ENCODE assay signal across 8 mouse cellular contexts in the genomic region with DNA sequence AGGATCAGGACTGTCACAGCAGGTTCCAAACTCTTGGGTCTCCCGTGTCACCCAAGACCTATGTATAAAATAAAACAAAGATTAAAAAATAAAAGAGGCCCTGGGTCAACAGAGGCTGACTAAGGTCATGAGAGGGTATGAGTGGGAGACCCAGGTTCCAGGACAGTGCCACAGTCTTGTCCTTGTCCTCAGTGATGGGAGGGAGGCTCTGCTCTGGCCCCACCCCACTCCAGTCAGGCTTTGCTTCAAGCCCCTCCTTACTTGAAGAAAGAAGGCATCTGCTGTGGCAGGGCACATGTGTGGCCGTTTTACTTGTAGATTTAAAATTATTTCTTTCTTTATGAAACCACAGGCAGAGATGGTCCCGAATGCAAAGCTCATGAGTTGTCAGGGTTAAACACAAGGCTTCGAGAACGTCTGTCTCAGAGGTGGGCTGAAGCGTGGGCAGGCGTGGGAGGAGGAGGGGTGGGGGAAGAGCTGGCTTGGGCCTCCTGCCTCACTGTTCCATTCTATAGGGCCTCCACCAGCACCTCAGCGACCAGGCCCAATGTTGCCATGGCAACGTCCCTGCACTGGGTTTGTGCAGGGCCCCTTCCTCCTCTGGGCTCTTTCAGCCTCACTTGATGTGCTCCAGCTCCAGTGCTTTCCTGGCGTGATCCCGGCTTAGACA.
DNase-seq lines count a peak whose midpoint lies in the region; ATAC-seq and TF ChIP-seq lines count a peak whose summit lies in the region.

No protein-coding gene starts in this region.

- peak; percentile 88 for ATAC-seq in hindbrain, embryonic 16.5 days
- peak; percentile 83 for ATAC-seq in neural tube, embryonic 14.5 days (ENCODE audit: low read depth)

- no peaks in the 10 kb centered on the region for H3K9me3 ChIP-seq in hindbrain, embryonic 16.5 days (ENCODE audit: control insufficient read depth, low read length)
- H3K9me3 ChIP-seq in neural tube, embryonic 14.5 days (ENCODE audit: control insufficient read depth, low read length) = no peaks in the 10 kb centered on the region

- peaks cover 8% of the 10 kb centered on the region for H3K4me1 ChIP-seq in hindbrain, embryonic 16.5 days (ENCODE audit: control insufficient read depth, insufficient read depth, low read depth, low read length)
- H3K4me1 ChIP-seq in neural tube, embryonic 14.5 days (ENCODE audit: control insufficient read depth, insufficient read depth, low read length) = peaks cover 6% of the 10 kb centered on the region; the same call in 1 of the 2 replicates

- WGBS in hindbrain, embryonic 16.5 days = 26% methylated on average over 10 of the region's 11 CpGs
- WGBS in neural tube, embryonic 14.5 days = 24% methylated on average over 10 of the region's 11 CpGs

- H3K27me3 ChIP-seq in hindbrain, embryonic 16.5 days (replicated peaks; ENCODE audit: control insufficient read depth, insufficient read depth, low read length) = no peaks in the 10 kb centered on the region
- no peaks in the 10 kb centered on the region for H3K27me3 ChIP-seq in neural tube, embryonic 14.5 days (ENCODE audit: control insufficient read depth, insufficient read depth, low read length)

- H3K27ac ChIP-seq in left cerebral cortex, adult 2 months = no peak overlapping the region
- H3K27ac ChIP-seq in hindbrain, embryonic 16.5 days (ENCODE audit: low read depth, low read length) = peak overlapping the region; percentile 11; the same call in 1 of the 2 replicates
- no peak overlapping the region for H3K27ac ChIP-seq in neural tube, embryonic 14.5 days (ENCODE audit: low read depth, low read length)

- no peak overlapping the region for H3K4me3 ChIP-seq in left cerebral cortex, adult 2 months
- no peak overlapping the region for H3K4me3 ChIP-seq in hindbrain, embryonic 16.5 days (ENCODE audit: low read length)
- H3K4me3 ChIP-seq in neural tube, embryonic 14.5 days (ENCODE audit: low read depth, low read length) = no peak overlapping the region

- H3K36me3 ChIP-seq in hindbrain, embryonic 16.5 days (ENCODE audit: control insufficient read depth, insufficient read depth, low read length) = no peaks in the 10 kb centered on the region
- no peaks in the 10 kb centered on the region for H3K36me3 ChIP-seq in neural tube, embryonic 14.5 days (ENCODE audit: control insufficient read depth, insufficient read depth, low read length)

- DNase-seq in left cerebral cortex, adult 2 months (ENCODE audit: extremely low spot score in 1 of 2, low spot score in 2 of 2) = peak; percentile 27 to 29
- no peak for DNase-seq in left cerebral cortex, postnatal 36 days (ENCODE audit: low spot score in 2 of 2)
- peak; percentile 67 for DNase-seq in embryo, embryonic 9.5 days (ENCODE audit: extremely low spot score)
- DNase-seq in spleen, postnatal 14 days (ENCODE audit: low spot score in 2 of 2) = no peak
- DNase-seq in urinary bladder, postnatal 4 days (ENCODE audit: low spot score in 2 of 2) = no peak
- DNase-seq in adrenal gland, adult 2 months = no peak

- intact Hi-C loops in left cerebral cortex, adult 2 months (cut with DNase I) = no loop called here
- intact Hi-C loops in left cerebral cortex, postnatal 36 days (cut with DNase I) = no loop called here

- H3K4me2 ChIP-seq in hindbrain, embryonic 16.5 days (ENCODE audit: low read length) = no peak overlapping the region
- H3K4me2 ChIP-seq in neural tube, embryonic 14.5 days (ENCODE audit: low read depth, low read length) = no peak overlapping the region

- H3K9ac ChIP-seq in hindbrain, embryonic 16.5 days (ENCODE audit: low read depth, low read length) = peak overlapping the region; percentile 13; the same call in 1 of the 2 replicates
- H3K9ac ChIP-seq in neural tube, embryonic 14.5 days (replicated peaks; ENCODE audit: low read depth, low read length) = no peak overlapping the region

- TF ChIP-seq CTCF in left cerebral cortex, adult 2 months (IDR thresholded peaks at IDR 0.05) = no peak

Comparison
In these comparisons a context has a peak if more than half of its experiments do, and no peak if none do; other contexts are left out.
1. DNase-seq: peak in left cerebral cortex, adult 2 months (2 of 2) and embryo, embryonic 9.5 days (single experiment); none in left cerebral cortex, postnatal 36 days (0 of 2), spleen, postnatal 14 days (0 of 2), urinary bladder, postnatal 4 days (0 of 2) and adrenal gland, adult 2 months (single experiment).